Mouse (Mus musculus) ES-E14 (cell line): ENCODE results near the gene Atp2b4. TPM values are rescaled to one million over a fixed set of nuclear protein-coding genes. Genes with fewer than 3 reads are reported as not detected.

Experiments used
- DNase-seq: peaks from one replicate; pipeline ENCODE4 v3.0.0-alpha.2; 2013; ENCODE audit warnings: low read depth, low spot score
- H3K27ac ChIP-seq: 2 replicates; pipeline ENCODE4 v1.5.1; 2012; ENCODE audit warnings: low read depth, mild to moderate bottlenecking, low read length, moderate library complexity, mixed read lengths; ENCODE audit not compliant: poor library complexity, insufficient read depth, severe bottlenecking
- H3K36me3 ChIP-seq: 2 replicates; pipeline ENCODE4 v1.6.1; 2012; ENCODE audit warnings: mild to moderate bottlenecking, low read length, moderate library complexity, mixed read lengths; ENCODE audit not compliant: control insufficient read depth, poor library complexity, insufficient read depth, severe bottlenecking
- H3K4me1 ChIP-seq, 2 experiments: fragments of 150-350 bp in 1 of 2; sonication (generic) in 1 of 2; 2 replicates each; pipeline ENCODE4 v1.6.1; 2012; ENCODE audit warnings: low read length in 2 of 2, mild to moderate bottlenecking in 1 of 2, mixed read lengths in 1 of 2; ENCODE audit not compliant: control insufficient read depth in 2 of 2, insufficient read depth in 2 of 2, poor library complexity in 1 of 2
- H3K4me3 ChIP-seq, 2 experiments: fragments of 150-350 bp in 1 of 2; sonication (generic) in 1 of 2; 2 replicates each; pipeline ENCODE4 v1.5.1; 2012; ENCODE audit warnings: low read length in 2 of 2, low read depth in 1 of 2, mild to moderate bottlenecking in 1 of 2, mixed read lengths in 1 of 2; ENCODE audit not compliant: insufficient read depth in 1 of 2, poor library complexity in 1 of 2, severe bottlenecking in 1 of 2
- H3K9ac ChIP-seq: 2 replicates; pipeline ENCODE4 v1.6.1; 2012; ENCODE audit warnings: low read depth, mild to moderate bottlenecking, low read length, mixed read lengths; ENCODE audit not compliant: poor library complexity, insufficient read depth, severe bottlenecking
- H3K9me3 ChIP-seq: fragments of 150-350 bp; sonication (generic); 2 replicates; pipeline ENCODE4 v1.6.1; 2012; ENCODE audit warnings: low read depth, mild to moderate bottlenecking, low read length; ENCODE audit not compliant: control insufficient read depth, insufficient read depth
- CHD2 ChIP-seq: IDR thresholded peaks from 2 replicates; pipeline ENCODE4 v1.6.1; 2014; ENCODE audit warnings: mild to moderate bottlenecking, low read depth, low read length, inconsistent platforms
- HCFC1 ChIP-seq: IDR thresholded peaks from 2 replicates; pipeline ENCODE4 v1.6.1; 2012; ENCODE audit warnings: low read length, inconsistent platforms, borderline replicate concordance; ENCODE audit not compliant: insufficient read depth
- MAFK ChIP-seq: IDR thresholded peaks from 2 replicates; pipeline ENCODE4 v1.6.1; 2014; ENCODE audit warnings: mild to moderate bottlenecking, low read depth, low read length, inconsistent platforms; ENCODE audit not compliant: insufficient read depth
- ZC3H11A ChIP-seq: IDR thresholded peaks from 2 replicates; pipeline ENCODE4 v1.6.1; 2012; ENCODE audit warnings: low read depth, mild to moderate bottlenecking, inconsistent platforms, low read length, borderline replicate concordance
- ZNF384 ChIP-seq: IDR thresholded peaks from 2 replicates; pipeline ENCODE4 v1.6.1; 2012; ENCODE audit warnings: low read depth, low read length, inconsistent platforms
- in situ Hi-C, 2 experiments: fragments of 600-800 bp; cut with MboI; formaldehyde crosslinking; loops; one replicate each; pipeline ENCODE4 v1.15.1; 2025; ENCODE audit warnings: low sequenced_read_pairs in 2 of 2, inconsistent platforms in 1 of 2; ENCODE audit not compliant: unreplicated experiment in 2 of 2
- total RNA-seq: library from RNA; depleted of rRNA; stranded (reverse); fragments of 300-350 nt; gene quantifications from 2 replicates; pipeline ENCODE4 v1.2.3, GENCODE M21; 2012

Gene Atp2b4
- total RNA-seq, 1 experiment: 9.8 TPM

GRCm38 (mm10) chr1:133793646-133794045 lies 7.2 kb downstream of the Atp2b4 start:
- in situ Hi-C loops: no loop called here
- H3K9ac ChIP-seq: no peak overlapping the region
- no peak overlapping the region for H3K27ac ChIP-seq
- DNase-seq: no peak
- H3K4me1 ChIP-seq: peaks cover 0 to 7% of the 10 kb centered on the region in 2 experiments; a peak in 2 of 4 replicates
- no peak overlapping the region for H3K4me3 ChIP-seq
- no peaks in the 10 kb centered on the region for H3K36me3 ChIP-seq
- TF ChIP-seq MAFK: no peak
- TF ChIP-seq HCFC1: no peak
- TF ChIP-seq CHD2: no peak
- no peak for TF ChIP-seq ZNF384
- H3K9me3 ChIP-seq: no peaks in the 10 kb centered on the region

- H3K4me3 ChIP-seq: no peak overlapping the region
- H3K9ac ChIP-seq: no peak overlapping the region
- in situ Hi-C loops: no loop called here
- no peak overlapping the region for H3K27ac ChIP-seq
- H3K4me1 ChIP-seq: no peaks in the 10 kb centered on the region
- DNase-seq: no peak
- no peak for TF ChIP-seq CHD2
- no peak for TF ChIP-seq MAFK
- TF ChIP-seq ZC3H11A: no peak
- TF ChIP-seq HCFC1: no peak
- no peak for TF ChIP-seq ZNF384
- no peaks in the 10 kb centered on the region for H3K9me3 ChIP-seq
- no peaks in the 10 kb centered on the region for H3K36me3 ChIP-seq
These were observed 10.8 kb downstream of the Atp2b4 start for GRCm38 (mm10) chr1:133790011-133790410.

- in situ Hi-C loops: no loop called here
- Histone ChIP-seq H3K9ac (no peak overlapping the region), H3K4me1 (no peaks in the 10 kb centered on the region), H3K4me3 (no peak overlapping the region), H3K27ac (no peak overlapping the region), H3K9me3 (no peaks in the 10 kb centered on the region), H3K36me3 (no peaks in the 10 kb centered on the region)
- DNase-seq: no peak
- TF ChIP-seq ZC3H11A (no peak), CHD2 (no peak), HCFC1 (no peak), MAFK (no peak), ZNF384 (no peak)
These were observed 12.0 kb downstream of the Atp2b4 start for GRCm38 (mm10) chr1:133788864-133789263.

GRCm38 (mm10) chr1:133787500-133788210 lies 13.2 kb downstream of the Atp2b4 start:
- TF ChIP-seq ZC3H11A: no peak
- TF ChIP-seq MAFK: no peak
- no peak for TF ChIP-seq CHD2
- TF ChIP-seq HCFC1: no peak
- no peak for TF ChIP-seq ZNF384

GRCm38 (mm10) chr1:133784621-133785020 lies 16.2 kb downstream of the Atp2b4 start:
- Histone ChIP-seq H3K4me1 (no peaks in the 10 kb centered on the region), H3K4me3 (no peak overlapping the region), H3K27ac (no peak overlapping the region), H3K36me3 (no peaks in the 10 kb centered on the region), H3K9ac (no peak overlapping the region), H3K9me3 (no peaks in the 10 kb centered on the region)
- in situ Hi-C loops: no loop called here
- TF ChIP-seq MAFK: no peak
- no peak for TF ChIP-seq HCFC1
- TF ChIP-seq ZC3H11A: no peak
- TF ChIP-seq ZNF384: no peak
- TF ChIP-seq CHD2: no peak
- no peak for DNase-seq

More at GRCm38 (mm10) chr1:133787500-133788210, 13.2 kb downstream of the Atp2b4 start:
- Histone ChIP-seq H3K27ac (no peak overlapping the region), H3K9me3 (no peaks in the 10 kb centered on the region), H3K4me3 (no peak overlapping the region), H3K4me1 (no peaks in the 10 kb centered on the region), H3K9ac (no peak overlapping the region), H3K36me3 (no peaks in the 10 kb centered on the region)
- in situ Hi-C loops: no loop called here
- no peak for DNase-seq
